Mouse (Mus musculus): ENCODE data around the gene Strn3.
A peak's percentile ranks its signal among the peaks of the same experiment; 100 is the strongest.
"Not testable (repeated sequence)": the region's sequence is repeated elsewhere in the genome, so short reads cannot be mapped to it uniquely, and the experiment has no call there.

Gene Strn3

GRCm38 (mm10) chr12:51694966-51695365 lies 3.3 kb upstream of the Strn3 start:
- ATAC-seq (ENCODE audit: insufficient number of reproducible peaks, low FRiP score, low TSS enrichment): no peak

GRCm38 (mm10) chr12:51694096-51694495 lies 2.4 kb upstream of the Strn3 start:
- no peak for ATAC-seq (ENCODE audit: insufficient number of reproducible peaks, low FRiP score, low TSS enrichment)

- no peak for ATAC-seq (ENCODE audit: insufficient number of reproducible peaks, low FRiP score, low TSS enrichment)
These were observed 1.7 kb upstream of the Strn3 start for GRCm38 (mm10) chr12:51693419-51693818.

- not testable (repeated sequence) for ATAC-seq (ENCODE audit: insufficient number of reproducible peaks, low FRiP score, low TSS enrichment)
These were observed 1.2 kb upstream of the Strn3 start for GRCm38 (mm10) chr12:51692870-51693269.

- peak; percentile 59 for ATAC-seq (ENCODE audit: insufficient number of reproducible peaks, low FRiP score, low TSS enrichment)
These were observed 528 bp downstream of the Strn3 start, which contains the start of gene Ap4s1 for GRCm38 (mm10) chr12:51690893-51691844. Gene Ap4s1 (plus strand): TSS chr12:51691033.

GRCm38 (mm10) chr12:51688546-51688945 lies 3.2 kb downstream of the Strn3 start:
- ATAC-seq (ENCODE audit: insufficient number of reproducible peaks, low FRiP score, low TSS enrichment): no peak

GRCm38 (mm10) chr12:51678844-51679243 lies 12.9 kb downstream of the Strn3 start:
- ATAC-seq (ENCODE audit: insufficient number of reproducible peaks, low FRiP score, low TSS enrichment): peak; percentile 75

- ATAC-seq (ENCODE audit: insufficient number of reproducible peaks, low FRiP score, low TSS enrichment): no peak
These were observed 15.3 kb downstream of the Strn3 start for GRCm38 (mm10) chr12:51676442-51676841.

- ATAC-seq (ENCODE audit: insufficient number of reproducible peaks, low FRiP score, low TSS enrichment): no peak
These were observed 18.4 kb downstream of the Strn3 start for GRCm38 (mm10) chr12:51673270-51673669.

GRCm38 (mm10) chr12:51671231-51671891 lies 20.3 kb downstream of the Strn3 start:
- no peak for ATAC-seq (ENCODE audit: insufficient number of reproducible peaks, low FRiP score, low TSS enrichment)

- no peak; the same call in 1 of the 2 replicates for ATAC-seq (ENCODE audit: insufficient number of reproducible peaks, low FRiP score, low TSS enrichment)
These were observed 24.8 kb downstream of the Strn3 start for GRCm38 (mm10) chr12:51666708-51667430.

GRCm38 (mm10) chr12:51663908-51664307 lies 27.8 kb downstream of the Strn3 start:
- no peak for ATAC-seq (ENCODE audit: insufficient number of reproducible peaks, low FRiP score, low TSS enrichment)

GRCm38 (mm10) chr12:51663011-51663410 lies 28.7 kb downstream of the Strn3 start:
- no peak for ATAC-seq (ENCODE audit: insufficient number of reproducible peaks, low FRiP score, low TSS enrichment)

- ATAC-seq (ENCODE audit: insufficient number of reproducible peaks, low FRiP score, low TSS enrichment): no peak
These were observed 35.7 kb downstream of the Strn3 start for GRCm38 (mm10) chr12:51655944-51656465.

- ATAC-seq (ENCODE audit: insufficient number of reproducible peaks, low FRiP score, low TSS enrichment): not testable (repeated sequence)
These were observed 42.3 kb downstream of the Strn3 start for GRCm38 (mm10) chr12:51649401-51649800.

- ATAC-seq (ENCODE audit: insufficient number of reproducible peaks, low FRiP score, low TSS enrichment): no peak
These were observed 49.8 kb downstream of the Strn3 start for GRCm38 (mm10) chr12:51641871-51642270.

GRCm38 (mm10) chr12:51636689-51637470 lies 54.8 kb downstream of the Strn3 start:
- no peak for ATAC-seq (ENCODE audit: insufficient number of reproducible peaks, low FRiP score, low TSS enrichment)

- no peak for ATAC-seq (ENCODE audit: insufficient number of reproducible peaks, low FRiP score, low TSS enrichment)
These were observed 55.4 kb downstream of the Strn3 start for GRCm38 (mm10) chr12:51636260-51636659.

- no peak for ATAC-seq (ENCODE audit: insufficient number of reproducible peaks, low FRiP score, low TSS enrichment)
These were observed 58.2 kb downstream of the Strn3 start for GRCm38 (mm10) chr12:51633481-51633880.

- no peak for ATAC-seq (ENCODE audit: insufficient number of reproducible peaks, low FRiP score, low TSS enrichment)
These were observed 68.4 kb downstream of the Strn3 start for GRCm38 (mm10) chr12:51623366-51623694.

Measured in cerebellum, adult (tissue).